Comparison of ENCODE assay signal across 17 mouse cellular contexts in the genomic region with DNA sequence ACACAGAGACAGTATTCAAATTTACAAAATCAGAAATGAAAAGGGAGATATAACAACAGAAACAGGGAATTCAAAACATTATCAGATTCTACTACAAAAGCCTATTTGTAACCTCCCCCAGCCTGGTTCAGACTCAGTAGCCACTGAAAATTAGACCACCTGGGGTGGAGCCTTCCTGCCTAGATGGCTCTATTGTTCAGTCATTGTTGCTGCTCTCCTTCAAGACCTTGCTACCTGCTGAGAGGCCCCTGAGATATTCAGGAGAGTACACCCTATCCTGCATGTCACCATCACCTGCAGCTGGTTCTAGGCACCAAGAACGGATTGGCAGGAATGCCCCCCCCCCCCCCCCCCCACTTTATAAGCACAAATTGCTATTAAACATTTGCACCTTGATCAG.
"Had no signal": no experiment of that assay in that cellular context is flagged by ENCODE, and none has a peak within 500 bp of the region (broad histone marks: within the 10 kb centered on the region; RNA-seq: fewer than 3 reads in every experiment).

No protein-coding gene starts in this region.

- ATAC-seq: hindbrain, postnatal 0 days; intestine, postnatal 0 days; liver, embryonic 12.5 days had no signal

- DNase-seq: gastrocnemius, postnatal 14 days; gastrocnemius, postnatal 36 days; heart, adult 11 months; heart, adult 2 months; heart, postnatal 14 days; heart, postnatal 36 days; kidney, adult 18-20 months; kidney, adult 8-10 months; kidney, postnatal 10 days; kidney, postnatal 25 days; kidney, postnatal 4 days; layer of hippocampus, adult 9-11 months; layer of hippocampus, postnatal 36 days; left cerebral cortex, postnatal 4 days had no signal
